Comparison of ENCODE assay signal across 10 mouse cellular contexts in the genomic region with DNA sequence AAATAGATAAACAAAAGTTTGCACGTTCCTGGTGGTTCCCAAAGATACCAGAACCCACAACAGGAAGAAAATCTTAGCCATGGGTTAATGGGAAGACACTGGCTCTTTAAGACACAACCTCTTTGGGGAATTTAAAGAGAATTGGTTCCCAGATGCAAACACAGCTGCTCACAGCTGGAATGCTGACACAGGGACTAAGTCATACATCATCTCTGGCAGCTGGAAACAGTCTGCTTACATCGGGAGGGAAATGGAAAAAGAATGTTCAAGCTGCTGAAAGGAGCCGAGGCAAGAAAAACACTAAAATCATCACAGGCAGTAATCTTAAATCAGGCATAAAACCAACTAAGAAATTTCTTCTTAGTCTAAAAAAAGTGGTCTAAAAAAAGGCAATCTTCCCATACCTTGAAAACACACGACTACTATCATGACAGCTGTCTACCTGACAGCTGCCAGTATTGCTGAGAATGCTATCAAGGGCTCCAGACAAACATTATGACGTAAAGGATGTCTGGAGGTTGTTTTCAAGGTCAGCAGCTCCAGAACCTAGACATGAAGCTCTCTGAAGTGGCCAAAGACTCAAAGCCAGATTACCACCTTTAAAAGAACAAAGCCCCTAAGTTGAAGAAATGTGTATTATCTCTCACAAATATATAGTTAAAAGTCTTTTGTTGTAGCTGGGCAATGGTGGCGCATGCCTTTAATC. TPM values are rescaled to one million over a fixed set of nuclear protein-coding genes. Genes with fewer than 3 reads are reported as not detected.
DNase-seq lines count a peak whose midpoint lies in the region; ATAC-seq and TF ChIP-seq lines count a peak whose summit lies in the region.
"Had no signal": no experiment of that assay in that cellular context is flagged by ENCODE, and none has a peak within 500 bp of the region (broad histone marks: within the 10 kb centered on the region; RNA-seq: fewer than 3 reads in every experiment).

No protein-coding gene starts in this region.

- intact Hi-C loops in gastrocnemius, adult 2 months (cut with DNase I): no loop called here
- intact Hi-C loops in gastrocnemius, postnatal 36 days (cut with DNase I): no loop called here

- H3K4me3 ChIP-seq in gastrocnemius, adult 2 months: no peak overlapping the region
- no peak overlapping the region for H3K4me3 ChIP-seq in heart, embryonic 12.5 days
- no peak overlapping the region for H3K4me3 ChIP-seq in myocyte

- H3K36me3 ChIP-seq in heart, embryonic 12.5 days: peaks cover 65% of the 10 kb centered on the region
- H3K36me3 ChIP-seq in myocyte (ENCODE audit: control insufficient read depth, insufficient read depth): peaks cover 69% of the 10 kb centered on the region

- no peaks in the 10 kb centered on the region for H3K27me3 ChIP-seq in heart, embryonic 12.5 days (replicated peaks)
- no peaks in the 10 kb centered on the region for H3K27me3 ChIP-seq in myocyte (ENCODE audit: control insufficient read depth, insufficient read depth, insufficient read length)

- WGBS in heart, embryonic 12.5 days: 31% methylated on average over 6 of the region's 6 CpGs

- TF ChIP-seq CTCF in gastrocnemius, adult 2 months (IDR thresholded peaks at IDR 0.05): no peak

- H3K9me3 ChIP-seq in heart, embryonic 12.5 days (replicated peaks): no peaks in the 10 kb centered on the region

- peaks cover 71% of the 10 kb centered on the region for H3K79me2 ChIP-seq in myocyte (ENCODE audit: control insufficient read depth, insufficient read depth)

- no peak overlapping the region for H3ac ChIP-seq in myocyte (ENCODE audit: control insufficient read depth, insufficient read length)

- peaks cover 13% of the 10 kb centered on the region for H3K4me1 ChIP-seq in heart, embryonic 12.5 days (replicated peaks)

- no peak for TF ChIP-seq POLR2A in myocyte (IDR thresholded peaks at IDR 0.05; ENCODE audit: insufficient read length, low read depth)

- no peak overlapping the region for H3K9ac ChIP-seq in heart, embryonic 12.5 days

- peak overlapping the region; percentile 58; the same call in 1 of the 2 replicates for H3K27ac ChIP-seq in gastrocnemius, adult 2 months
- peak overlapping the region; percentile 85 for H3K27ac ChIP-seq in heart, embryonic 12.5 days (ENCODE audit: poor library complexity, severe bottlenecking)

- ATAC-seq in heart, embryonic 12.5 days (ENCODE audit: insufficient number of reproducible peaks, low FRiP score): no peak
- no peak for ATAC-seq in megakaryocyte, adult 5-6 weeks (ENCODE audit: poor library complexity, severe bottlenecking)

- DNase-seq in gastrocnemius, adult 2 months: peak; percentile 41
- DNase-seq in gastrocnemius, postnatal 36 days: no peak
- peak; percentile 39 to 46 for DNase-seq in kidney, adult 8-10 months
- no peak for DNase-seq in gastrocnemius, adult 18-20 months (ENCODE audit: low spot score)
- DNase-seq in cerebellum, postnatal 25 days: no peak
- DNase-seq: adrenal gland, postnatal 36 days had no signal

- 0 out of 2 replicates have a peak overlapping the region, but pooled peaks have one; percentile 4 for H3K4me2 ChIP-seq in heart, embryonic 12.5 days
- H3K4me2 ChIP-seq in myocyte (ENCODE audit: low read depth): peak overlapping the region; percentile 3

TF ChIP-seq in myocyte, 11 proteins besides CTCF, POLR2A, EP300 and RAD21:
- TF ChIP-seq REST (IDR thresholded peaks at IDR 0.05; ENCODE audit: insufficient read depth, insufficient read length) (no peak), POLR2AphosphoS2 (IDR thresholded peaks at IDR 0.05; ENCODE audit: insufficient read length, low read depth) (no peak), MYOD1 (IDR thresholded peaks at IDR 0.05; ENCODE audit: control insufficient read depth in 1 of 3, insufficient read length in 2 of 3, low read depth in 2 of 3) (peak in 1 of 3 experiments; percentile 23)

RNA-seq across cellular contexts. Expression of gene Smug1, which starts 35.3 kb away (rescaled TPM):
- 10 to 100 TPM; 10.8 to 12.7 TPM for total RNA-seq in gastrocnemius, adult 2 months (2021)
- total RNA-seq in gastrocnemius, postnatal 36 days (2021): 10 to 100 TPM in 1 of 2 experiments, 1 to 10 TPM in 1; 9.9 to 11.3 TPM
- 17.1 and 17.4 TPM in 2 replicates for polyA plus RNA-seq in heart, embryonic 12.5 days (2016; fragmentation: Nextera tagmentation; extraction: Ambion mirVana)
- polyA plus RNA-seq in myocyte (2012; fragmentation: generic; extraction: Trizol): 18.6 TPM
- 10 to 100 TPM in 1 of 2 experiments, 1 to 10 TPM in 1; 9.4 to 11.3 TPM for total RNA-seq in gastrocnemius, adult 18-20 months (2021)
- 2.8 and 3.9 TPM in 2 replicates for total RNA-seq in megakaryocyte, adult 5-6 weeks (2015)
- 3.3 and 3.8 TPM in 2 replicates for total RNA-seq in megakaryocyte, adult 5-6 weeks (2017)

RNA-seq across cellular contexts. Expression of gene Cbx5, which starts 37.4 kb away (rescaled TPM):
- total RNA-seq in gastrocnemius, adult 2 months (2021): 10 to 100 TPM; 24.4 to 36.6 TPM
- 10 to 100 TPM; 26.4 to 26.6 TPM for total RNA-seq in gastrocnemius, postnatal 36 days (2021)
- 150 and 164 TPM in 2 replicates for polyA plus RNA-seq in heart, embryonic 12.5 days (2016; fragmentation: Nextera tagmentation; extraction: Ambion mirVana)
- 54.8 TPM for polyA plus RNA-seq in myocyte (2012; fragmentation: generic; extraction: Trizol)
- total RNA-seq in gastrocnemius, adult 18-20 months (2021): 10 to 100 TPM; 25.4 to 35.6 TPM
- 56.0 and 60.5 TPM in 2 replicates for total RNA-seq in megakaryocyte, adult 5-6 weeks (2015)
- 113 and 133 TPM in 2 replicates for total RNA-seq in megakaryocyte, adult 5-6 weeks (2017)

RNA-seq across cellular contexts. Expression of gene Hnrnpa1, which starts 38.0 kb away (rescaled TPM):
- 10 to 100 TPM; 93.9 to 98.7 TPM for total RNA-seq in gastrocnemius, adult 2 months (2021)
- total RNA-seq in gastrocnemius, postnatal 36 days (2021): 100 to 1,000 TPM in 1 of 2 experiments, 10 to 100 TPM in 1; 80.3 to 101 TPM
- polyA plus RNA-seq in heart, embryonic 12.5 days (2016; fragmentation: Nextera tagmentation; extraction: Ambion mirVana): 554 and 557 TPM in 2 replicates
- 285 TPM for polyA plus RNA-seq in myocyte (2012; fragmentation: generic; extraction: Trizol)
- total RNA-seq in gastrocnemius, adult 18-20 months (2021): 10 to 100 TPM; 77.2 to 94.8 TPM
- total RNA-seq in megakaryocyte, adult 5-6 weeks (2015): 320 and 365 TPM in 2 replicates
- total RNA-seq in megakaryocyte, adult 5-6 weeks (2017): 765 and 767 TPM in 2 replicates

RNA-seq across cellular contexts. Expression of gene Nfe2, which starts 56.0 kb away (rescaled TPM):
- not detected for total RNA-seq in gastrocnemius, adult 2 months (2021)
- total RNA-seq in gastrocnemius, postnatal 36 days (2021): not detected
- 12.1 and 12.4 TPM in 2 replicates for polyA plus RNA-seq in heart, embryonic 12.5 days (2016; fragmentation: Nextera tagmentation; extraction: Ambion mirVana)
- polyA plus RNA-seq in myocyte (2012; fragmentation: generic; extraction: Trizol): 0.42 TPM
- total RNA-seq in gastrocnemius, adult 18-20 months (2021): not detected
- 205 and 258 TPM in 2 replicates for total RNA-seq in megakaryocyte, adult 5-6 weeks (2015)
- 218 and 249 TPM in 2 replicates for total RNA-seq in megakaryocyte, adult 5-6 weeks (2017)
- polyA plus RNA-seq: frontal cortex, adult 2 months had no signal

Comparison
In these comparisons a context has a peak if more than half of its experiments do, and no peak if none do; other contexts are left out.
1. DNase-seq: peak in gastrocnemius, adult 2 months (single experiment) and kidney, adult 8-10 months (2 of 2); none in gastrocnemius, postnatal 36 days (0 of 2), gastrocnemius, adult 18-20 months (single experiment) and cerebellum, postnatal 25 days (0 of 2).